Mouse (Mus musculus): ENCODE measurements around the gene Ciao2a. TPM values are rescaled to one million over a fixed set of nuclear protein-coding genes. Genes with fewer than 3 reads are reported as not detected.

The Ciao2a gene
- polyA plus RNA-seq (2012; fragmentation: generic; extraction: Trizol): 10 to 100 TPM; 18.2 to 27.9 TPM

DNA sequence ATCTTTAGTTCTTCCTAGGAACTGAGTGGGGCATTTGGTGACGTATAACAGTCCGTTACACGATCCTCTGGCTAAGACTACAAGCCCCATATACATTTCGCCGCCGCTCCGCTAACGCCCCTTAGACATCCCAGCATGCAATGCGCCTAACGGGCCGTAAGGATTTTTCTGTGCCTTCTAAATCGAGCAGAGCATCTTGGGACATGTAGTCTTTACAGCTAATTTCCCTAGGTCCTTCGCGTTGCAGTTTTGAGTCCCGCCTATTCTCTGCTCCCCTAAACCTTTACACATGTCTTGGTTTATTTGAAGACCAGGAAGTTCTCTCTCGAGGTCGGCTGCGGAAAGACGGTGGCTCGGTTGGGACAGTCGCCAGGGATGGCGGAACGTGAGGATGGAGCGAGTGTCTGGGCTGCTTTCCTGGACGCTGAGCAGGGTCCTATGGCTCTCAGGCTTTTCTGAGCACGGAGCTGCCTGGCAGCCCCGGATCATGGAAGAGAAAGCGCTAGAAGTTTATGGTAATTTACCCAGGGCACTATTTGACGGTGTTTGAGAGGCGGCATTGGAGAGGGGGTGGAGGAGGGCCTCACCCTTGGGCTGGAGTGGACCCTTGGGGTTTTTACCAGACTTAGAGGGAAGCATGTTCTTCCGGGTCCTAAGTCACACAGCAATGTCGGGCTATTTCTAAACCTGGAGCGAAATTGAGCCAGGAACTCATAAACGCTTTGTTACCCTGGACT, at the start of gene Ciao2a, which contains the start of gene Snx1:
Ciao2a (plus strand) TSS at position 156 of the 737 bp plus-strand sequence.
Snx1 (minus strand) TSS at position 132 of the 737 bp plus-strand sequence.

DNA sequence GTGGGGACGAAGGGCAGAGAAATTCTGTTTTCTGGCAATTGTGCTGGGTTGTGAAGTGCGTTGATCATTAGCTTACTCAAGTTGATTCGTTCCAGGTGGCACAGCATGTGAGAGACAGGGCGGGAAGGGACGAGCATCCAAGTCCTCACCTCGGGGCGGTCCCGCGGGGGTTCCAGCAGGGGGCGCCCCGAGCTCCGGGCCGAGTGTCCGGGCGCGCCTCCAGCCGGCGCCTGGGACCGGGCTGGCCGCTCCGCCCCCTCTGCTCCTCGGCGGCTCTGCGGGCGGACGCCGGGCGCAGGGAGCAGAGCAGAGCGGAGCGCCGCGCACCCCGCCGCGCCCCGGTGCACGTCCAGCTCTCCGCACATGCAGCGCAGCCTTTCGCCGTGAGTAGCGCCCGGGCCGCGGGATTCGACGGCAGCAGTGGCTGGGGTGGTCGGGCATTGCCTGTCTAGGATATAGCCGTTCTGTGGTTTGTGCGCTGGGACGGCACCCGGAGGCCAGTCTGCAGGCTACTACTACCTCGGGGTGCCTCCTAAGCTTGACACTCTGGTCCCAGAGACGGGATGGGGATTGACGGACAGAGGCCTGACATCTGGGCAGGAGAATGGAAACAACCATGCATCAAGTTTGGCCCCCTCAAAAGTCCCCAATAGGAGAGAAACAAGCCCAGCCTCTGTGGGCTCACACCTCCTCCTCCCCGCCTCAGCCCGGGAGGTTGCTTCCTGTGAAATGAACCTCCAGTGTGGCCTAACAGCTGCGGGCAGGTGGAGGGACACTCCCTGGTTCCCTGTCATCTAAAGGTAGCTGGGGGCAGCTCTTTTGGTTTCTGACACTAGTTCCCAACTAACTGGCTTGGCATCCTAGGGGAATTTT, 31.8 kb downstream of the Ciao2a start, which contains the start of gene Dapk2:
Dapk2 (plus strand) TSS at position 266 of the 873 bp plus-strand sequence.

Other genes with a start within 250 kb of the Ciao2a start
- 100 to 1,000 TPM in 1 of 2 experiments, 10 to 100 TPM in 1; 30.3 to 100 TPM for gene Pclaf, start 236.4 kb upstream of the Ciao2a start, polyA plus RNA-seq (2012; fragmentation: generic; extraction: Trizol)
- 1 to 10 TPM in 1 of 2 experiments, under 1 TPM in 1; 0.74 to 7.8 TPM for gene Trip4, start 217.8 kb upstream of the Ciao2a start, polyA plus RNA-seq (2012; fragmentation: generic; extraction: Trizol)
- 1 to 10 TPM in 1 of 2 experiments, under 1 TPM in 1; 0.70 to 5.9 TPM for gene Csnk1g1, start 217.7 kb upstream of the Ciao2a start, polyA plus RNA-seq (2012; fragmentation: generic; extraction: Trizol)
- gene Ppib, start 66.4 kb upstream of the Ciao2a start, polyA plus RNA-seq (2012; fragmentation: generic; extraction: Trizol): 1,000 to 10,000 TPM in 1 of 2 experiments, 100 to 1,000 TPM in 1; 741 to 1,091 TPM
- gene Snx22, start 56.9 kb upstream of the Ciao2a start, polyA plus RNA-seq (2012; fragmentation: generic; extraction: Trizol): 1 to 10 TPM; 1.1 to 1.2 TPM
- 10 to 100 TPM; 14.6 to 66.4 TPM for gene Snx1, start within 50 bp of the Ciao2a start, polyA plus RNA-seq (2012; fragmentation: generic; extraction: Trizol)
- gene Dapk2, start 31.6 kb downstream of the Ciao2a start, polyA plus RNA-seq (2012; fragmentation: generic; extraction: Trizol): under 1 TPM in 1 of 2 experiments, not detected in 1; 0.07 TPM
- gene Herc1, start 223.8 kb downstream of the Ciao2a start, polyA plus RNA-seq (2012; fragmentation: generic; extraction: Trizol): 1 to 10 TPM in 1 of 2 experiments, under 1 TPM in 1; 0.27 to 4.5 TPM

All from C3H10T1/2 (cell line).